Mouse (Mus musculus): Measurements from ENCODE around the gene Anks6. TPM values are rescaled to one million over a fixed set of nuclear protein-coding genes. Genes with fewer than 3 reads are reported as not detected.

The Anks6 gene
- total RNA-seq, 2 experiments from 2014 or later: 3.5 to 5.2 TPM

- DNase-seq: peak; percentile 12 to 32
Measured at GRCm38 (mm10) chr4:47046974-47047373, 10.3 kb downstream of the Anks6 start.

- DNase-seq: no peak
Measured at GRCm38 (mm10) chr4:47043866-47044265, 13.4 kb downstream of the Anks6 start.

DNA sequence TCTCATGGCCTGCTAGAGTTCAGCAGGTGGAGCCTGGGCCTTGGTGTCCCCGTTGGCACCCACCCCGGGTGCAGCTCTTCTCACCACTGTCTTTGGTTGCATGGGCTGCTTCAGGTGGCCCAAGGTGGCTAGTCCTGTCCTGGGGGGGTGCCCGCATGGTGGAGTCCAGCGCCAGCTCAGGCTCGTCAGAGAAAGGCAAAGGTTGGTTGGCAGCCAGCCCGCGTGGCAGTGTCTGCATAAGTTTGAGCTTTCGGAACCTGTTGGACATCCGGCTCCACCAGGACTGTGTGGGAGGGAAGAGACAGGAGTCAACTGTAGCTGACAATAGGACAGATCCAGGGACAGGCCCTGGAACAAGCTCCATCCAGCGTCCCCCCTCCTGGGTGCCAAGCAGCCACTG lies 17.6 kb downstream of the Anks6 start:
- DNase-seq: no peak

GRCm38 (mm10) chr4:47037321-47037657 lies 19.9 kb downstream of the Anks6 start:
- DNase-seq: peak; percentile 72 to 80

GRCm38 (mm10) chr4:47036486-47037320 lies 20.5 kb downstream of the Anks6 start:
- DNase-seq: no peak

DNA sequence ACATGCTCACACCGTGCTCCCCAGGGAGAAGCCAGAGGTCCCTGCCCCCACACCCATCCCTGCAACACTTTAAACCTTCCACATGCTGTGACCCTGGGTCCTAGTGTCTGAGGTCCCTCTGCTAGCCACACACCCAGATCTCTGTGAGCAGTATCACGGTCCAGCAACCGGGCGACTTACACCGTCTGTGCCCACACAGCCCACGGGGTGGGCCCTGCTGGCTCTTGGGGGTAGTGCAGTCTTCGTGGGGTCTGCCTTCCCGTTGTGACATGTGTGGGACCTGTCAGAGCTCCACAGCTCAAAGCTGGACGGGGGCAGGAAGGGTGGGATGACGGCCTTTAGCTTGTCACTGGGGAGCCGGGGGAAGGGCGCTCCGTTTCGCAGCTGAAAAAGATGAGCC lies 21.7 kb downstream of the Anks6 start:
- DNase-seq: no peak

- DNase-seq: no peak
Measured at GRCm38 (mm10) chr4:47032171-47032570, 25.1 kb downstream of the Anks6 start.

DNA sequence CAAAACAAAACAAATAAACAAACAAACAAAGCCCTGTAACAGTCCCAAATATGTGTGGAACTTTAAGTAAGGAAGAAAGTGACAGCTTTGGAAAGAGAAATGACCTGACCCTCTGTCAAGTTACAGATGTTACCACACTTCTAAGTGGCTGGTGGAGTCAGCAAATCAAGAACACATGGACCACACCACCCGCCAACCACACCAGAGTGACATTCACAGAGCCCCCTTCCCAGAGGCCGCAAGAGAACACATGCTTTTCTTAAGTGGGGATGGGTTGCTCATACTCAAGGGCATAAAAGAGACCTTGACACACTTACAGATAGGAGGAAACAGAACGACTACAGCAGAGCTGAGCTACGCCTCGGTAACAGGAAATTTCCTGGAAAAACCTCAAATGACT lies 28.4 kb downstream of the Anks6 start:
- no peak for DNase-seq

- no peak for DNase-seq
Measured at GRCm38 (mm10) chr4:47023949-47024348, 33.3 kb downstream of the Anks6 start.

- DNase-seq: no peak
Measured at GRCm38 (mm10) chr4:47022804-47023603, 34.2 kb downstream of the Anks6 start.

- DNase-seq: peak; percentile 65 to 73
Measured at GRCm38 (mm10) chr4:47020563-47020962, 36.7 kb downstream of the Anks6 start.

DNA sequence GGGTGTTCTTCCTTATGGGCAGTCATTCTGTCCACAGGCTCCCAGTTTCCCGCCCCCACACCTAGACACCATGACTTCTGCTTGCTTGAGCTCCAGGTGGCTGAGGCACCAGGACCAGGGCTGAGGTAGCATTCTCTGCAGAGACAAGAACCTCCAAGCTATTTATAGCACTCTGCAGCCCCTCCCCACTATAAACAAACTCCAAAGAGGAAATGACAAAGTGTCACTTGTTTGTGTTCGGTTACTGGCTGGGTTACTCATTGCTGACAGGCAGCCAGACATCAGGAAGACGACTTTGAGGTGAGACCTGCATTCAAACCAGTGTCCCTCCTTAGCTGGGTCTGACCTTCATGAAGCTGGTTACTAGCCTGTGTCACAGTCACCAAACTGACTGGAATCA lies 42.1 kb downstream of the Anks6 start:
- DNase-seq: no peak

GRCm38 (mm10) chr4:47012476-47012875 lies 44.8 kb downstream of the Anks6 start:
- peak; percentile 28 to 53 for DNase-seq

DNA sequence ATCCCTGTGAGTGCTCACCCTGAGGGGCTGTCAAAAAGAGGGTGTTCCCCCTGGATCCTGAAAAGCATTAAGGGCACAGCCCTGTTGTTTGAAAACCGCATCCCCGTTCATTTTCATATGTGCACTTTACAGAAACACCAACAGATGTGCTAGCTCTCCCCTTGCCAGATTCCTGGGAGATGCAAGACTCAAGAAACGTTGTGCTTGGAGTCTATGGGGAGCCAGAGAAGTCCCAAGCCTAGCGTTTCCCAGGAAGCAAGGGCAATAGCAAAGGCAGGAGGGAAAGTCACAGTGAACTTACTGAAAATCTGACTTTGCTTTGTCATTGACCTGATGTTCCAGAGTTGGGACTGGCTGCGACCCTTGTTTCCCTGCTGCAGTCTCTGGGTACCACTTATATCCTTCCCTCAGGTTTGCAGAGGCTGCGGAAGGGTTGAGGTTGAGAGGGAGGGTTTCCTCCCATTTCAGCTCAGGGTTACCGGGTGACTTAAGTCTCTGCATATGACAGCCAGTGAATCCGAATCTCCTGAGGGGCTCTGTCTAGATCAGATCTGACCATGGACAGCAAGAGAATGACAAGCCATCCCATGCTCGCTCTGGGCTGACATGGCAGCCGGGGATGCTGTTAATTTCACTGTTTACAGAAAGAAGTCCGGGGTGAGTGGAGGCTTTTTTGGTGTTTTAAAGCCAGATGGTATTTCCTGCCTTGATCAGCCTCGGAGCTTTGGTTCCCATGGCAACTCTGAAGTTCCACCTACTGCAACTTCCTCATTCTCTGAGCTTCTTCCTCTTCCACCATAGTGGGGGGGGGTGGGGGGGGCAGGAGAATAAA lies 46.6 kb downstream of the Anks6 start:
- peak in 1 of 2 experiments; percentile 29 for DNase-seq

- no peak for DNase-seq
Measured at GRCm38 (mm10) chr4:47000626-47001395, 56.4 kb downstream of the Anks6 start.

DNA sequence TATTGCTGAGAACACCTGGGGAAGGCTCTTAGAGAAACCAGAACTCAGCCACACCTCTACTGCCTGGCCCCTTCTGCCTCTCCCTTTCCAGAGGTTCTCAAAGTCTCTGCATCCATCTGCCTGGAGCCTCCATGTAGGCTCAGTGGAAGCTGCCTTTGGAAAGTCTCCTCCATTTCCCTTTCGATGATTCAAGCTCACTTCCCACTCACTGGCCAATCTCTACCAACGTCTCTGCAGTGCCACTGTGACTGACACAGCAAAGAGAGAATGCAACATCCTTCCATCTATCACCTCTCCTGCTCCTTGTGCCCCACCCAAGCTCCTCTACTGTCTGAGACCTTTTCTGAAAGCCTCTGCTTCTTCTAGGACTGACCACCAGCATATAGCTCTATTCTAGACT lies 59.3 kb downstream of the Anks6 start:
- DNase-seq: no peak

- peak; percentile 67 to 70 for DNase-seq
Measured at GRCm38 (mm10) chr4:46992827-46993473, 64.3 kb downstream of the Anks6 start.

DNA sequence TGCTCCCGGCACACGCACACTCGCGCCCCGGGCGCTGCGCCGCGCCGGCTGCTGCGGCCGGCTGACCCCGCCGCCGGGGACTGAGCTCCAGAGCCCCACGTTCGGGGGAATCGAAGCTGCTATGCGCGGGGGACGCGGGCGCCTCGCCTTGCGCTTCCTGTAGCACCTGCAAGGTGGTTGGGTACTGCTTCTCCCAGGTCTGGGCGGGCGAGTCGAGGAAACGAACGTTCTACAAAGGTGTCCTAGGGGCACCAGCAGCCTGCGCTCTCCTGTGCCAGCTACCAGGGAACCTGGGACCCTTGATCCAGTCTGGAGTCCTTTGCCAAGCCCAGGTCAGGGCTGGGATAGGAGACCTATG lies 65.3 kb downstream of the Anks6 start:
- DNase-seq: no peak

DNA sequence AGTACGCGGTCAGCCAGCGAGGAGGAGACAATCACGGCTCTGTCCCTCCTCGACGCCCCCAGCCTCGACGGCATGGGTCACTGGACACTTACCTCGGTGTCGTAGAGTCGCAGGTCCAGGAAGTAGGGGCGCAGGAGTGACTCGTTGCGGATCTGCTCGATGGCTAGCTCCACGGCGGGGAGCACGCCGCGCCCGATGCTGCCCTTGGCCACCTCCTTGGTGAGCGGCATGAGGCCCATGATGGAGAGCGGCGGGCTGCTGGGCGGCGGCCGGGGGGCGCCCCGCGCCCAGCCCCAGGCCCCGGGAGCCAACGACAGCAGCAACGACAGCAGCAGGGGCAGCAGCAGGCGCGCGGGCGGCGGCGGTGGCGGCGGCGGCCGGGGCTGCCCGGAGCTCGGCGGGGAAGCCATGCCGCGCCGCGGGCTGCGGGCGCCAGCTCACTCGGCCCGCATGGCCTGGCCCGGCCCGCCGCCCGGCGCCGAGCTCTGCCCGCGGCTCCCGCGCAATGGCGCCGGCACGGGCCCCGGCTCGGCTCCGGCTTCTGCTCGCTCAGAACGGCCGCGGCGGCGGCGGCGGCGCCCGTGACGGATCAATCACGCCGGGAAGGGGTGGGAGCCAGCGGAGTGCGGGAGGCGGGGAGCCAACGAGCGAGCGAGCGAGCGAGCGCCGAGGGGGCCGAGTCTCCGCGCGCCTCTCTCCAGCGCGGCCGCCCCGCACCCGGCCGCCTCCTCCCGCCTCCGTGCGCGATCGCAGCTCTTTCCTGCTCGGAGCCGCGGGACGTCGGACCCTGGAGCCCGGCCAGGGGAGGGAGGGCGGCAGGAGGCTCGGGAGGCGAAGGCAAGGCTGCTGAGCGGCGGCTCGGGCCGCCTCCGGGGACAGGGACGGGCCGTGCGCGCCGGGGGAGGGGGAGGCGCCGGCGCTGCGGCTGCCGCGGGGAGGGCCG lies 65.9 kb downstream of the Anks6 start, which contains the start of gene Gabbr2:
TSS of gene Gabbr2 (minus strand) at position 858 of the 943 bp plus-strand sequence.
- DNase-seq: peak; percentile 12 to 18

Data from adrenal gland, postnatal 36 days (tissue).